Mouse (Mus musculus) midbrain, embryonic 11.5 days (tissue): ENCODE data around the gene Prm2. TPM values are rescaled to one million over a fixed set of nuclear protein-coding genes. Genes with fewer than 3 reads are reported as not detected.
"Not testable (repeated sequence)": the region's sequence is repeated elsewhere in the genome, so short reads cannot be mapped to it uniquely, and the experiment has no call there.

Source experiments
- ATAC-seq: fragments of 200-750 bp; cut with Nextera tagmentation; 2 replicates; pipeline ENCODE4 v1.8.0; 2017; ENCODE audit warnings: moderate TSS enrichment, moderate library complexity; ENCODE audit not compliant: low FRiP score
- DNase-seq: peaks from one replicate; pipeline ENCODE4 v3.0.0; 2015; ENCODE audit warnings: low spot score; ENCODE audit errors: missing footprints
- H3K27ac ChIP-seq: fragments of 300-500 bp; sonication (generic); 2 replicates; pipeline ENCODE4 v1.5.1; 2014; ENCODE audit warnings: low read depth, low read length
- H3K27me3 ChIP-seq: fragments of 300-500 bp; sonication (generic); 2 replicates; pipeline ENCODE4 v1.6.1; 2014; ENCODE audit warnings: mild to moderate bottlenecking, low read length, moderate library complexity, mixed read lengths; ENCODE audit not compliant: control insufficient read depth, insufficient read depth
- H3K36me3 ChIP-seq: fragments of 300-500 bp; sonication (generic); 2 replicates; pipeline ENCODE4 v1.6.1; 2014; ENCODE audit warnings: mild to moderate bottlenecking, low read length, moderate library complexity, mixed read lengths; ENCODE audit not compliant: control insufficient read depth, insufficient read depth
- H3K4me1 ChIP-seq: fragments of 300-500 bp; sonication (generic); 2 replicates; pipeline ENCODE4 v1.6.1; 2014; ENCODE audit warnings: low read length; ENCODE audit not compliant: control insufficient read depth, insufficient read depth
- H3K4me2 ChIP-seq: fragments of 300-500 bp; sonication (generic); 2 replicates; pipeline ENCODE4 v1.6.1; 2014; ENCODE audit warnings: mild to moderate bottlenecking, moderate library complexity
- H3K4me3 ChIP-seq: fragments of 300-500 bp; sonication (generic); 2 replicates; pipeline ENCODE4 v1.5.1; 2014; ENCODE audit warnings: low read depth, low read length
- H3K9ac ChIP-seq: fragments of 300-500 bp; sonication (generic); 2 replicates; pipeline ENCODE4 v1.6.1; 2014; ENCODE audit warnings: low read length
- H3K9me3 ChIP-seq: fragments of 300-500 bp; sonication (generic); 2 replicates; pipeline ENCODE4 v1.6.1; 2016; ENCODE audit warnings: low read length; ENCODE audit not compliant: control insufficient read depth
- WGBS: fragments of 180-500 bp; shearing (Covaris S2); extraction: QIAGEN DNeasy Blood & Tissue Kit; methylation state at CpG from one replicate; pipeline ENCODE4 v1.1.7; 2014; 5-methylcytosine and 5-hydroxymethylcytosine counted together
- polyA plus RNA-seq: library from polyadenylated mRNA; unstranded; fragments of >200 nt; fragmentation: Nextera tagmentation; extraction: Ambion mirVana; gene quantifications from 2 replicates; pipeline ENCODE4 v1.2.1, GENCODE M21; 2014

Prm2 gene
- polyA plus RNA-seq, 1 experiment from 2014 or later: not detected

- Histone ChIP-seq H3K9ac (no peak overlapping the region), H3K9me3 (no peaks in the 10 kb centered on the region), H3K4me2 (no peak overlapping the region), H3K36me3 (no peaks in the 10 kb centered on the region), H3K27me3 (no peaks in the 10 kb centered on the region), H3K27ac (no peak overlapping the region), H3K4me1 (no peaks in the 10 kb centered on the region), H3K4me3 (no peak overlapping the region)
- no peak for ATAC-seq
- 90% methylated on average over 4 of the region's 4 CpGs for WGBS
- DNase-seq: no peak
Measured at GRCm38 (mm10) chr16:10818579-10819135, 22.7 kb upstream of the Prm2 start.

GRCm38 (mm10) chr16:10814864-10815263 lies 18.9 kb upstream of the Prm2 start:
- DNase-seq (no peak), ATAC-seq (no peak)
- Histone ChIP-seq H3K4me2 (no peak overlapping the region), H3K4me1 (no peaks in the 10 kb centered on the region), H3K9ac (no peak overlapping the region), H3K4me3 (no peak overlapping the region), H3K27ac (no peak overlapping the region), H3K9me3 (no peaks in the 10 kb centered on the region), H3K36me3 (no peaks in the 10 kb centered on the region), H3K27me3 (no peaks in the 10 kb centered on the region)
- 92% methylated on average over 4 of the region's 4 CpGs for WGBS

- ATAC-seq: no peak
- H3K4me1 ChIP-seq: no peaks in the 10 kb centered on the region
- no peak overlapping the region for H3K9ac ChIP-seq
- H3K27me3 ChIP-seq: no peaks in the 10 kb centered on the region
- no peaks in the 10 kb centered on the region for H3K9me3 ChIP-seq
- no peak overlapping the region for H3K27ac ChIP-seq
- DNase-seq: no peak
- H3K4me2 ChIP-seq: no peak overlapping the region
- no peaks in the 10 kb centered on the region for H3K36me3 ChIP-seq
- no peak overlapping the region for H3K4me3 ChIP-seq
- WGBS: 81% methylated on average over 4 of the region's 4 CpGs
Measured at GRCm38 (mm10) chr16:10813726-10814125, 17.8 kb upstream of the Prm2 start.

- no peak for DNase-seq
- 94% methylated on average over 2 of the region's 2 CpGs for WGBS
Measured at GRCm38 (mm10) chr16:10812865-10813371, 17.0 kb upstream of the Prm2 start, which contains the start of gene Gm11172. Gene Gm11172, plus strand, starts transcription at chr16:10812915.

DNA sequence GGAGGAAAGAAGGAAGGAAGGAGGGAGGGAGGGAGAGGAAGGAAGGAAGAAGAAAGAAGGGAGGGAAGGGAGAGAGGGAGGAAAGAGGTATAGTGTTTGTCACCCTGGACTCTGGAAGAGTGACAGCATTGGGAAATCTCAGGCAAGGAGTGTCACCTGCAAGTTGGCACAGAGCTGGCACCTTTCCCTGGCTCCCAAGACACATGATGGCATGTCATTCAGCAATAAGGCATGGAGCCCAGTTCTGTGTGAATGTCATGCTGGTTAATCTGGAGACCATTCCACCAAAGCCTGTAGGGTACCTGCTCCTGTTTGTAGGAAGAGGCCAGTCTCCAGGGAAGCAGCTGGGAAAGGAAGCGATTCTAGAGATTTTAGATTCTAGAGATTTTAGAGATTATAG lies 14.4 kb upstream of the Prm2 start:
- no peak overlapping the region for H3K27ac ChIP-seq
- H3K9me3 ChIP-seq: no peaks in the 10 kb centered on the region
- ATAC-seq: no peak
- H3K9ac ChIP-seq: no peak overlapping the region
- H3K36me3 ChIP-seq: no peaks in the 10 kb centered on the region
- H3K27me3 ChIP-seq: no peaks in the 10 kb centered on the region
- H3K4me1 ChIP-seq: no peaks in the 10 kb centered on the region
- no peak overlapping the region for H3K4me3 ChIP-seq
- DNase-seq: no peak
- WGBS: 70% methylated on average over 1 of the region's 1 CpGs
- H3K4me2 ChIP-seq: no peak overlapping the region

More at GRCm38 (mm10) chr16:10812865-10813371, 17.0 kb upstream of the Prm2 start, which contains the start of gene Gm11172:
- no peak within 1 kb of the TSS for H3K4me2 ChIP-seq
- H3K9me3 ChIP-seq: no peaks in the 10 kb centered on the region
- no peak within 1 kb of the TSS for H3K9ac ChIP-seq
- no peak for ATAC-seq
- no peak within 1 kb of the TSS for H3K27ac ChIP-seq
- H3K27me3 ChIP-seq: no peaks in the 10 kb centered on the region
- no peaks in the 10 kb centered on the region for H3K36me3 ChIP-seq
- H3K4me3 ChIP-seq: no peak within 1 kb of the TSS
- no peaks in the 10 kb centered on the region for H3K4me1 ChIP-seq

GRCm38 (mm10) chr16:10805789-10806527 lies 10.0 kb upstream of the Prm2 start, which contains the start of gene Prm1:
Gene Prm1, minus strand, starts transcription at chr16:10805839.
- no peaks in the 10 kb centered on the region for H3K36me3 ChIP-seq
- no peaks in the 10 kb centered on the region for H3K9me3 ChIP-seq
- no peak within 1 kb of the TSS for H3K4me2 ChIP-seq
- no peak for ATAC-seq
- no peak within 1 kb of the TSS for H3K4me3 ChIP-seq
- WGBS: 79% methylated on average over 10 of the region's 10 CpGs
- no peak for DNase-seq
- H3K27me3 ChIP-seq: no peaks in the 10 kb centered on the region
- H3K4me1 ChIP-seq: no peaks in the 10 kb centered on the region
- no peak within 1 kb of the TSS for H3K27ac ChIP-seq
- no peak within 1 kb of the TSS for H3K9ac ChIP-seq

- DNase-seq, H3K27ac ChIP-seq, H3K4me3 ChIP-seq, H3K9me3 ChIP-seq, H3K4me2 ChIP-seq, H3K9ac ChIP-seq, ATAC-seq, H3K27me3 ChIP-seq, H3K36me3 ChIP-seq, H3K4me1 ChIP-seq: not testable (repeated sequence)
- 88% methylated on average over 3 of the region's 3 CpGs for WGBS
Measured at GRCm38 (mm10) chr16:10802420-10802819, 6.5 kb upstream of the Prm2 start.

GRCm38 (mm10) chr16:10790702-10791101 lies 5.2 kb downstream of the Prm2 start, which contains the start of gene Prm3:
Gene Prm3, minus strand, starts transcription at chr16:10790914.
- no peaks in the 10 kb centered on the region for H3K9me3 ChIP-seq
- H3K4me1 ChIP-seq: no peaks in the 10 kb centered on the region
- no peak for DNase-seq
- no peaks in the 10 kb centered on the region for H3K27me3 ChIP-seq
- no peak within 1 kb of the TSS for H3K4me3 ChIP-seq
- no peak for ATAC-seq
- 81% methylated on average over 9 of the region's 9 CpGs for WGBS
- no peaks in the 10 kb centered on the region for H3K36me3 ChIP-seq
- no peak within 1 kb of the TSS for H3K4me2 ChIP-seq
- H3K27ac ChIP-seq: no peak within 1 kb of the TSS
- no peak within 1 kb of the TSS for H3K9ac ChIP-seq

DNA sequence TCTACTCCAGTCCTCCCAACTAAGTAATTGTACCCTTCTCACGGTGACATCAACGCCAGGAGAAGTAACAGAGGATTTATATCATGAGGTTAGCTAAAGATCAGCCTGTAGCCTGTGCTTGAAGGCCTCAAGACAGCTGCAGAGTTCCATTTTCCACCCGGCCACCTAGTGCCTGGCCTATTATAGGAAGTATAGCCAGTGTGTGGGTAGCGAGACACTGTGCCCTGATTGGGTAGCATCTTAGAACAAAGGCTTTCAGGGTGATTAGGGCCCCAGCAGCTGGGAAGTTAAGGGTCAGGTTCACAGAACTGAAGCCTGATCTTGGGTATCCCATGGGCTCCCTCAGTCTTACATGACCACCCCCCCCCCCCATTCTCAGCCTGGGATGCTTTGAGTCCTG lies 7.1 kb downstream of the Prm2 start:
- Histone ChIP-seq H3K4me1 (peaks cover 7% of the 10 kb centered on the region), H3K4me3 (no peak overlapping the region), H3K36me3 (no peaks in the 10 kb centered on the region), H3K27ac (no peak overlapping the region), H3K27me3 (peaks cover 9% of the 10 kb centered on the region), H3K4me2 (no peak overlapping the region), H3K9ac (no peak overlapping the region), H3K9me3 (no peaks in the 10 kb centered on the region)
- no peak for ATAC-seq
- WGBS: 64% methylated on average over 4 of the region's 4 CpGs
- DNase-seq: no peak
